Mouse (Mus musculus) neutrophil, adult 83 days (primary cell): ENCODE data around the gene Sephs1. TPM values are rescaled to one million over a fixed set of nuclear protein-coding genes. Genes with fewer than 3 reads are reported as not detected.

Experiments used
- total RNA-seq, 2 experiments: library from RNA; stranded (reverse); gene quantifications; one replicate each; pipeline ENCODE4 v1.2.4; 2023

Gene Sephs1
- 10 to 100 TPM; 22.7 to 25.9 TPM for total RNA-seq

DNA sequence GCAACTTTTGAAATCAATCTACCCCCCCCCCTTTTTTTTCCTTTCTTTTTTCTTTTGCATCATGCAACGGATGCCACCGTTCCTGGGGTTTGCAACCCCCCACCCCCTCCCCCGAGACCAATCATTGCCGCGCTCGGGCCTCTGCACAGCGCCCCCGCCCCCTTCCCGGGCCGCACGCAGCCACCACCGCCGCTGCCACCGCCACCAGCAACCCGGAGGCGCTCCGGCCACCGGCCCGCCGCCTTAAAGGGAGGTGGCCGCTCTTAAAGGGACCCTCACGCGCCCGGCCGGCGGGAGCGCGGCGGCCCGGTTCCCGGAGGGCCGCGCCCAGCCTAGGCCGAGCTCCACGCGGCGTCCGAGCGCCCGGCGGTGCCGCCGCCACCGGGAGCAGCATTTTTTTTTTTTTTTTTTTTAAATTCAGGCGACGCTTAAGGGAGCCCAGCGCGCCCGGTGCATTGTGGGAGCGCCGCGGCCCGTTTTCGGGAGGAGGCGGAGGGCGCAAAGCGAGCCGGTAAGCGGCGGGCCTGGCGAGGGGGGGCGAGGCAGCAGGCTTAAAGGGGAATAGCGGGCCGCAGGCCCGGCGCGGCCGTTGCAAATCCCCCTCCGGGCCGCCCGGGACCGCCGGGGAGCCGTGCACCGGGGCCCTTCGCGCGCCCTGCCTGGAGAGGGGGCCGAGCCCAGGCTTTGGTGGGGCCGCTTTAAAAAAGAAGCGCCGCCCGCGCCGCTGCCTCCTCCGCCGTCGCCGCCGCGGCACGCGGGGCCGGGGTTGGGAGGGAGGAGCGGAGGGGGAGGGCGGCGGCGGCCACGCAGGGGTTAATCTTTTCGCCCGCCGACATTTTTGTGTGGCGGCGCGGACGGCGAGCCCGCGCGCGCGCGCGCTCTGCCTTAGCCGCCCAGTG lies at the start of gene Sephs1:
Gene Sephs1 (plus strand): TSS at position 215 of the 899 bp plus-strand sequence.

GRCm38 (mm10) chr2:4918860-4919739 lies 37.7 kb downstream of the Sephs1 start, which contains the start of gene Phyh:
Gene Phyh, plus strand, starts transcription at chr2:4919019.

Other genes starting within 250 kb of the Sephs1 start
- 10 to 100 TPM; 40.4 to 43.6 TPM for gene Prpf18, start 229.5 kb upstream of the Sephs1 start, total RNA-seq
- not detected for gene Bend7, start 163.7 kb upstream of the Sephs1 start, total RNA-seq
- gene Phyh, start 37.5 kb downstream of the Sephs1 start, total RNA-seq, result 10 to 100 TPM; 33.7 to 36.1 TPM
- not detected for gene Ucma, start 94.6 kb downstream of the Sephs1 start, total RNA-seq
- gene Mcm10, start 131.2 kb downstream of the Sephs1 start, total RNA-seq, result 10 to 100 TPM; 26.8 to 39.2 TPM
- gene Optn, start 182.5 kb downstream of the Sephs1 start, total RNA-seq, result 10 to 100 TPM; 21.4 to 24.3 TPM